Mouse (Mus musculus): ENCODE results near the gene Exog. TPM values are rescaled to one million over a fixed set of nuclear protein-coding genes. Genes with fewer than 3 reads are reported as not detected.

The Exog gene
- total and polyA plus RNA-seq, 3 experiments: 2.8 to 15.0 (median 5.9) TPM

DNA sequence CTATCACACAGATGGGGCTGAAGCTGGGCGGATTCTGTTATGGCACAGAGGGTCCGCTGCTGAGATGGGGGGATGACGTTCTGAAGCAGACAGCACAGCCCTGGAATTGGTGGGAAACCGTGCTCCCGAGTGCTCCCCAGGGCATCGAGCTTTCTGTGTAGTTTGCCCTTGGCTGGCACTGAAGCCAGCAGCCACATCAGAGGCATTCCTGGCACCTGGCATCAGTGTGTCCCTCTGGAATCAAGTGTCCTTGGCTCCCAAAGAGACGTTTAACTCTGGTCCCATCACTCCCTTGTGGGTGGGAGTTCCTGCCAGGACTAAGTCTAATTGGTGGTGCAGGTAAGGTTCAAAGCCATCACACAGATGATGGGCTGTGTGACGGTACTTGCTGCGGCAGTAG, 51.6 kb downstream of the Exog start:
- Histone ChIP-seq H3K9me3 (replicated peaks) (peaks cover 85% of the 10 kb centered on the region), H3K36me3 (replicated peaks) (no peaks in the 10 kb centered on the region), H3K4me3 (ENCODE audit: low read depth, low read length) (no peak overlapping the region), H3K27me3 (ENCODE audit: insufficient read depth, low read length) (no peaks in the 10 kb centered on the region; the same call in 1 of the 2 replicates), H3K4me1 (ENCODE audit: insufficient read depth, low read depth, low read length) (no peaks in the 10 kb centered on the region)
- DNase-seq (ENCODE audit: low spot score) (no peak), ATAC-seq (ENCODE audit: extremely low read depth, insufficient number of reproducible peaks, low FRiP score, poor library complexity, severe bottlenecking) (no peak)
- no peak for TF ChIP-seq TAL1 (conservative IDR thresholded peaks at IDR 0.05; ENCODE audit: low read depth, low read length)
- no peak for TF ChIP-seq GATA2 (IDR thresholded peaks at IDR 0.05; ENCODE audit: borderline replicate concordance, low read depth, low read length)
- no peak for TF ChIP-seq POLR2AphosphoS5 (IDR thresholded peaks at IDR 0.05; ENCODE audit: insufficient replicate concordance, low read depth, low read length)
- TF ChIP-seq GATA1 (IDR thresholded peaks at IDR 0.05; ENCODE audit: borderline replicate concordance, low read length): no peak
- TF ChIP-seq CTCF (IDR thresholded peaks at IDR 0.05; ENCODE audit: low read depth, low read length): no peak

DNA sequence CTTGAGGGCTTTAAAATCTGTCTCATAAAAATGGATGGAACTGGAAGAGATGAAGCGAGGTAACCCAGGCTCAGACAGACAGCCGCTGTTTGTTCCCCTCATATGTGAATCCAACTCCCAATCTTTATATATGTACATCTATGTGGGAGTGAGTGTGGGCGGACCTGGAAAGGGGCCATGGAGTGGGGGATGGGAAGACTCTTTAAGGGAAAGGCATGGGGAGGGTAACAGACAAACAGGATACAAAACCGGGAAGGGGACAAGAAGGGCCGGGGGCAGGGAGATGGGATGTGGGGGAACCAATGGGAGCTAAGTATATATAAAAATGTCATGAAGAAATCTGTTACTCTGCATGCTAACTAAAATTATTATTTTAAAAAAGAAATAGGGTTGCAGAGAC, 52.2 kb downstream of the Exog start:
- ATAC-seq (ENCODE audit: extremely low read depth, insufficient number of reproducible peaks, low FRiP score, poor library complexity, severe bottlenecking) (no peak), DNase-seq (ENCODE audit: low spot score) (no peak)
- H3K9me3 ChIP-seq (replicated peaks): peaks cover 88% of the 10 kb centered on the region
- H3K4me1 ChIP-seq (ENCODE audit: insufficient read depth, low read depth, low read length): no peaks in the 10 kb centered on the region
- H3K27me3 ChIP-seq (ENCODE audit: insufficient read depth, low read length): no peaks in the 10 kb centered on the region; the same call in 1 of the 2 replicates
- no peak for TF ChIP-seq POLR2AphosphoS5 (IDR thresholded peaks at IDR 0.05; ENCODE audit: insufficient replicate concordance, low read depth, low read length)
- no peak for TF ChIP-seq CTCF (IDR thresholded peaks at IDR 0.05; ENCODE audit: low read depth, low read length)
- TF ChIP-seq GATA1 (IDR thresholded peaks at IDR 0.05; ENCODE audit: borderline replicate concordance, low read length): no peak
- no peak for TF ChIP-seq TAL1 (conservative IDR thresholded peaks at IDR 0.05; ENCODE audit: low read depth, low read length)
- no peak for TF ChIP-seq GATA2 (IDR thresholded peaks at IDR 0.05; ENCODE audit: borderline replicate concordance, low read depth, low read length)
- H3K4me3 ChIP-seq (ENCODE audit: low read depth, low read length): no peak overlapping the region
- H3K36me3 ChIP-seq (replicated peaks): no peaks in the 10 kb centered on the region

DNA sequence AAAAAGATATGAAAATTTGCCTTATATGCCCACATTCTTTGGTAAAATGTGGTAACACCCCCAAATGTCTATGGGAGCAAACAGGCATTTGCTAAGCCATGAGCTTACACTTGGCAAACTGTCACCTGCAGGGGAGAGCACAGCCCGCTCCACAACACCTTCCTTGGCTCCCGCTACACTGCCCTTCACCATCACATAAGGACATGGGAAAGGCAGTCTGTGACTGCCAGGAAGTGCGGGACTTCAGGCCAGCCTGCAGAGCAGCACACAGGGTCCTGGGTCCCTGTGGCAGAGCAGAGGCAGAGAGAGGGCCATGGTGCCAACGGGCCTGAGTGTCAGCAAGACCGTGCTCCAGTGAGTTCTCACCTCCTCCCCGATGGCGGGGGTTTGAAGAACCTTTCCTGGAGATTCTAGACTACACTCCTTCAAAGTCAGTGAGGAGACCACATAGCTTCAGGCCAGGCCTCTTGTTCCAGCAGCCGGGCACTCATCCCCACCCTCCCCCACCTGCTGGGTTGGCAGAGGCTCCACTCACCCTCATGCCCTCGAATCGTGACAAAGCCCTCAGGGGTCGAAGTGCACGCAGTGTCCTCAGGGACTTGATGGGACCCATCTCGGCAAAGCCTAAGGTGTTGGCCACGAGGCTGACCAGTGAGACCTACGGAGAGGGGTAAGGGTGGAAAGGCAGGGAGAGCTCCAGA, 53.0 kb downstream of the Exog start:
- DNase-seq (ENCODE audit: low spot score): no peak
- no peak for ATAC-seq (ENCODE audit: extremely low read depth, insufficient number of reproducible peaks, low FRiP score, poor library complexity, severe bottlenecking)
- H3K4me1 ChIP-seq (ENCODE audit: insufficient read depth, low read depth, low read length): no peaks in the 10 kb centered on the region
- no peaks in the 10 kb centered on the region; the same call in 1 of the 2 replicates for H3K27me3 ChIP-seq (ENCODE audit: insufficient read depth, low read length)
- no peak overlapping the region for H3K4me3 ChIP-seq (ENCODE audit: low read depth, low read length)
- no peaks in the 10 kb centered on the region for H3K36me3 ChIP-seq (replicated peaks)
- peaks cover 83% of the 10 kb centered on the region for H3K9me3 ChIP-seq (replicated peaks)
- no peak for TF ChIP-seq POLR2AphosphoS5 (IDR thresholded peaks at IDR 0.05; ENCODE audit: insufficient replicate concordance, low read depth, low read length)
- no peak for TF ChIP-seq GATA1 (IDR thresholded peaks at IDR 0.05; ENCODE audit: borderline replicate concordance, low read length)
- no peak for TF ChIP-seq TAL1 (conservative IDR thresholded peaks at IDR 0.05; ENCODE audit: low read depth, low read length)
- no peak for TF ChIP-seq CTCF (IDR thresholded peaks at IDR 0.05; ENCODE audit: low read depth, low read length)
- no peak for TF ChIP-seq GATA2 (IDR thresholded peaks at IDR 0.05; ENCODE audit: borderline replicate concordance, low read depth, low read length)

DNA sequence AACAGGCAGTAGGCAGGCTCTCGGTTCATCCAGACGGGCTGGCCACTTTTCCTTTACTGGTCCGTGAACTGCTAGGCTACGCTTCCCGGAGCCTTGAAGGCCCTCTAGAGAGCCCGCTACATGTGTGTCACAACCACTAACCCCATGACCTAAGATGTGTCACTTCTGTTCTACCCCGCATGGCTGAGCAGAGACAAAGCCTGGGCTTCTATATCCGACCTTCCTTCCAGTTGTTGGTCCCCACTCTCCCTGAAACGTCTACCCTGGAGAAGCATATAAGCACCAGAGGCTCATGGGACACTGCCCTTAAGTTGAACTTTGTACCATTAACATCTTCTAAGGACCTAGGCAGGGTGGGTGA, 53.5 kb downstream of the Exog start:
- DNase-seq (ENCODE audit: low spot score): no peak
- no peak overlapping the region for H3K4me3 ChIP-seq (ENCODE audit: low read depth, low read length)
- no peak for TF ChIP-seq TAL1 (conservative IDR thresholded peaks at IDR 0.05; ENCODE audit: low read depth, low read length)
- no peak for TF ChIP-seq GATA1 (IDR thresholded peaks at IDR 0.05; ENCODE audit: borderline replicate concordance, low read length)
- TF ChIP-seq GATA2 (IDR thresholded peaks at IDR 0.05; ENCODE audit: borderline replicate concordance, low read depth, low read length): no peak
- no peak for TF ChIP-seq CTCF (IDR thresholded peaks at IDR 0.05; ENCODE audit: low read depth, low read length)
- no peak for TF ChIP-seq POLR2AphosphoS5 (IDR thresholded peaks at IDR 0.05; ENCODE audit: insufficient replicate concordance, low read depth, low read length)
- H3K36me3 ChIP-seq (replicated peaks): no peaks in the 10 kb centered on the region
- H3K4me1 ChIP-seq (ENCODE audit: insufficient read depth, low read depth, low read length): no peaks in the 10 kb centered on the region
- ATAC-seq (ENCODE audit: extremely low read depth, insufficient number of reproducible peaks, low FRiP score, poor library complexity, severe bottlenecking): no peak
- H3K9me3 ChIP-seq (replicated peaks): peaks cover 81% of the 10 kb centered on the region
- no peaks in the 10 kb centered on the region; the same call in 1 of the 2 replicates for H3K27me3 ChIP-seq (ENCODE audit: insufficient read depth, low read length)

DNA sequence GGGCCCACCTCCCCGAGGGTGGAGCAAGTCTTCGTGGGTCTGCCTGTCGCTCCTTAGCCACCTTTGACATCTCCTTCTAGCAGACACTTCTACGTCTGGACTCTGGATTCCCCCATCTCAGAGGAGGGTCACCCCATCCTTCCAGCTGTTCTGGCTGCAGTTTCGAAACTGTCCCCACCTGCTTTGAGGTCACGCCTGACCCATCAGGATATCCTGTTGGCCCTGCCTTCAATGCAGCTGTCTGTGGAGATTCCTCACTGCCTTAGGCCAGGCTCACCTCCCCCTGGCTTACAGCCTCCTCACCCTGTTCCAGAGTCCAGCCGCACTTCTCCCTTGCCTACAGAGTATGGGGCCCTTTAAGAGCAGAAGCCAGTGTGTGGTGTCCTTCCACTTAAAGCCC, 54.1 kb downstream of the Exog start:
- no peak overlapping the region for H3K4me3 ChIP-seq (ENCODE audit: low read depth, low read length)
- no peak for TF ChIP-seq GATA1 (IDR thresholded peaks at IDR 0.05; ENCODE audit: borderline replicate concordance, low read length)
- TF ChIP-seq POLR2AphosphoS5 (IDR thresholded peaks at IDR 0.05; ENCODE audit: insufficient replicate concordance, low read depth, low read length): no peak
- no peak for TF ChIP-seq GATA2 (IDR thresholded peaks at IDR 0.05; ENCODE audit: borderline replicate concordance, low read depth, low read length)
- no peak for TF ChIP-seq CTCF (IDR thresholded peaks at IDR 0.05; ENCODE audit: low read depth, low read length)
- no peak for TF ChIP-seq TAL1 (conservative IDR thresholded peaks at IDR 0.05; ENCODE audit: low read depth, low read length)
- DNase-seq (ENCODE audit: low spot score) (no peak), ATAC-seq (ENCODE audit: extremely low read depth, insufficient number of reproducible peaks, low FRiP score, poor library complexity, severe bottlenecking) (no peak)
- H3K36me3 ChIP-seq (replicated peaks): no peaks in the 10 kb centered on the region
- no peaks in the 10 kb centered on the region; the same call in 1 of the 2 replicates for H3K27me3 ChIP-seq (ENCODE audit: insufficient read depth, low read length)
- peaks cover 74% of the 10 kb centered on the region for H3K9me3 ChIP-seq (replicated peaks)
- H3K4me1 ChIP-seq (ENCODE audit: insufficient read depth, low read depth, low read length): no peaks in the 10 kb centered on the region

DNA sequence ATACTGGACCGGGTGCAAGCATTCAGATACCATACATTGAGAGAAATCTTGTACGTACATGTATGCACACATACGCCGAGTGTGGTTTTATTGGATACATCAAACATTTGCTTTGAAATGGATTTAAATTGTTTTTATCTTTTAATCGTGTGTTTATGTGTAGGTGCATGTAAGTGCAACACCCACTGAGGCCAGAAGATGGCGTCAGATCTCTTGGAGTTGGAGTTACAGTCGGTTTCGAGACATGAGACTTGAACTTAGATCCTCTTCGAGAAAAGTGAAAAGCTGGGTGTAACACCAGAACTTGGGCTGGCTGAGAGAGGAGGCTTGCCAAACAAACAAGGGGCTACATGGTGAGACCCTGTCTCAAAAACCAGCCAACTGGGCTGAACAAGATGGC, 58.9 kb downstream of the Exog start:
- Histone ChIP-seq H3K9me3 (replicated peaks) (peaks cover 45% of the 10 kb centered on the region), H3K27me3 (ENCODE audit: insufficient read depth, low read length) (no peaks in the 10 kb centered on the region), H3K4me1 (ENCODE audit: insufficient read depth, low read depth, low read length) (no peaks in the 10 kb centered on the region), H3K36me3 (replicated peaks) (no peaks in the 10 kb centered on the region), H3K4me3 (ENCODE audit: low read depth, low read length) (no peak overlapping the region)
- TF ChIP-seq POLR2AphosphoS5 (IDR thresholded peaks at IDR 0.05; ENCODE audit: insufficient replicate concordance, low read depth, low read length) (no peak), TAL1 (conservative IDR thresholded peaks at IDR 0.05; ENCODE audit: low read depth, low read length) (no peak), CTCF (IDR thresholded peaks at IDR 0.05; ENCODE audit: low read depth, low read length) (no peak), GATA1 (IDR thresholded peaks at IDR 0.05; ENCODE audit: borderline replicate concordance, low read length) (no peak), GATA2 (IDR thresholded peaks at IDR 0.05; ENCODE audit: borderline replicate concordance, low read depth, low read length) (no peak)
- ATAC-seq (ENCODE audit: extremely low read depth, insufficient number of reproducible peaks, low FRiP score, poor library complexity, severe bottlenecking): no peak
- DNase-seq (ENCODE audit: low spot score): no peak

Data from G1E (cell line).